Mouse (Mus musculus) forebrain, postnatal 0 days (tissue): ENCODE data around the gene Fndc3b. TPM values are rescaled to one million over a fixed set of nuclear protein-coding genes. Genes with fewer than 3 reads are reported as not detected.

Source experiments
- ATAC-seq: fragments of 200-750 bp; cut with Nextera tagmentation; 2 replicates; pipeline ENCODE4 v1.8.0; 2017; ENCODE audit warnings: mild to moderate bottlenecking, moderate library complexity
- DNase-seq: peaks from one replicate; pipeline ENCODE4 v3.0.0-alpha.2; 2015
- H3K27ac ChIP-seq: fragments of 300-500 bp; sonication (generic); 2 replicates; pipeline ENCODE4 v1.5.1; 2014; ENCODE audit warnings: low read depth, mild to moderate bottlenecking, antibody characterized with exemption, low read length, moderate library complexity, mixed read lengths
- H3K27me3 ChIP-seq: fragments of 300-500 bp; sonication (generic); 2 replicates; pipeline ENCODE4 v1.6.1; 2014; ENCODE audit warnings: mild to moderate bottlenecking, low read length, mixed read lengths; ENCODE audit not compliant: insufficient read depth
- H3K36me3 ChIP-seq: fragments of 300-500 bp; sonication (generic); 2 replicates; pipeline ENCODE4 v1.6.1; 2014; ENCODE audit warnings: mild to moderate bottlenecking, moderate library complexity; ENCODE audit not compliant: insufficient read depth
- H3K4me1 ChIP-seq: fragments of 300-500 bp; sonication (generic); 2 replicates; pipeline ENCODE4 v1.6.1; 2014; ENCODE audit warnings: antibody characterized with exemption; ENCODE audit not compliant: insufficient read depth
- H3K4me2 ChIP-seq: fragments of 300-500 bp; sonication (generic); 2 replicates; pipeline ENCODE4 v1.6.1; 2014; ENCODE audit warnings: low read depth, mild to moderate bottlenecking, moderate library complexity
- H3K4me3 ChIP-seq: fragments of 300-500 bp; sonication (generic); 2 replicates; pipeline ENCODE4 v1.5.1; 2014; ENCODE audit warnings: low read depth, low read length, mixed read lengths
- H3K9ac ChIP-seq: fragments of 300-500 bp; sonication (generic); 2 replicates; pipeline ENCODE4 v1.6.1; 2014; ENCODE audit warnings: mild to moderate bottlenecking
- H3K9me3 ChIP-seq: fragments of 300-500 bp; sonication (generic); 2 replicates; pipeline ENCODE4 v1.6.1; 2016; ENCODE audit warnings: low read length
- CTCF ChIP-seq: sonication (generic); IDR thresholded peaks from 2 replicates; pipeline ENCODE4 v1.5.1; 2016; ENCODE audit warnings: antibody characterized with exemption, control low read depth, low read depth
- WGBS: fragments of 180-500 bp; shearing (Covaris S2); extraction: QIAGEN DNeasy Blood & Tissue Kit; methylation state at CpG from one replicate; pipeline ENCODE4 v1.1.7; 2014; 5-methylcytosine and 5-hydroxymethylcytosine counted together
- polyA plus RNA-seq: library from polyadenylated mRNA; unstranded; fragments of >200 nt; fragmentation: Nextera tagmentation; extraction: Ambion mirVana; gene quantifications from 2 replicates; pipeline ENCODE4 v1.2.1, GENCODE M21; 2015
- total RNA-seq: library from RNA; depleted of rRNA; stranded (reverse); fragments of >200 nt; gene quantifications from 2 replicates; pipeline ENCODE4 v1.2.3, GENCODE M21; 2014

Fndc3b gene
- total and polyA plus RNA-seq, 2 experiments from 2014 or later = 5.7 to 18.3 TPM

DNA sequence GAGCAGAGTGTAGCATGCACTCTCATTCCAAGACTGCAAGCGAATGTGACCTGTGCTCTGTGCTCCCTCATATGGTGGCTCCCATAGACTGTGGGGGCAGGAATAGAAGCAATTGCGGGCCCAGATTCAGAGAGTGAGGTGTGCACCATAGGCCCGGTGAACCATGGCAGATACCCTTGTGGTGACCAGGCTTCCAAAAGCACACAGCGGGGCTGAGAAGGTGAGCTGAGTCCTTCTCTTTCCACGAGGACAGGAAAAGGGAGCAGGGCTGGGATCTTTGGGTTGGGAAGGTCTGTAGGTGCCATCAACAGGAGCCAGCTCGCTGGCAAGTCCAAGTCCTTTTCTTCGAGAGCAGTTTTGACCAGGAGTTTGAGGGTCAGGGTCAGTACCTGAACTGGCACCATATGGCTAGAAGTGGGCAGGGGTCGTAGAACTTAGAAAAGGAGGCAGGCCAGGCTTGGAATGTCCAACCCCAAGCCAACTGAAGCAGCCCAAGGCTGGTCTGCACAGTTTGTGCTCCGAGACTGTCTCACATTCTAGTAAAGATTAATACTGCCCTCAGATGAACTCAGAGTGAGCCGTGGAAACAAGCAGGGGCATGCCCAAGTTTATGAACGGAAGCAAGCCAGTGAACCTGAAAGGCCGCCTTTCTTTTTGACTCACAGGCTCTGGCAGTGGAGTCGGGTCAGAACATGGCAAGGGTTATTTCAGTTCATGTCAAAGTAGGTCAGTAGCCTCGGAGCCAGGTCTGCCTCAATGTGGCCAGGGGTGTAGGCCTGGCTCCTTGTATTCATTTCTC, 237.1 kb downstream of the Fndc3b start:
- Histone ChIP-seq H3K27me3 (no peaks in the 10 kb centered on the region), H3K4me1 (no peaks in the 10 kb centered on the region), H3K9me3 (no peaks in the 10 kb centered on the region), H3K4me2 (no peak overlapping the region), H3K36me3 (no peaks in the 10 kb centered on the region), H3K27ac (no peak overlapping the region), H3K9ac (no peak overlapping the region), H3K4me3 (no peak overlapping the region)
- ATAC-seq (no peak), DNase-seq (no peak)
- 96% methylated on average over 14 of the region's 14 CpGs for WGBS
- no peak for TF ChIP-seq CTCF

DNA sequence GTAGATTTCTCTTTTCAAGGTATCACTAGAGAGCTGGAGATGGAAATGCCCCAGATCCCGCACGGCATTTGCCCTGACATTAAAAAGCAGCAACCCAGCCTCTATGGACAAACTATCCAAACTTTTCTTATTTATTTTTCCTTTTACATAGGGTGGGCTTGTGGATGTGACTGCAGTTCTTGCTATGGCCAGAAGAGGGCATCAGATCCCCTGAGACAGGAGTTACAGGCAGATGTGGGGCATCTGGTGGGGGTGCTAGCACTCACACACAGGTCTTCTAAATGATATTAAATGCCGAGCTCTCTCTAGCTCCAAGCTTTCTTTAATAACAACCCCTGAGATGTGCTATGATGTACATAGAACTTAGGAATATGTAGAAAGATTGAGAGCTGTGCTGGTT, 238.3 kb downstream of the Fndc3b start:
- 97% methylated on average over 3 of the region's 3 CpGs for WGBS
- Histone ChIP-seq H3K4me1 (no peaks in the 10 kb centered on the region), H3K4me2 (no peak overlapping the region), H3K9ac (no peak overlapping the region), H3K9me3 (no peaks in the 10 kb centered on the region), H3K27ac (no peak overlapping the region), H3K36me3 (no peaks in the 10 kb centered on the region; the same call in 1 of the 2 replicates), H3K4me3 (no peak overlapping the region), H3K27me3 (no peaks in the 10 kb centered on the region)
- DNase-seq = no peak
- ATAC-seq = no peak
- TF ChIP-seq CTCF = peak; percentile 40; the same call in 1 of the 2 replicates

DNA sequence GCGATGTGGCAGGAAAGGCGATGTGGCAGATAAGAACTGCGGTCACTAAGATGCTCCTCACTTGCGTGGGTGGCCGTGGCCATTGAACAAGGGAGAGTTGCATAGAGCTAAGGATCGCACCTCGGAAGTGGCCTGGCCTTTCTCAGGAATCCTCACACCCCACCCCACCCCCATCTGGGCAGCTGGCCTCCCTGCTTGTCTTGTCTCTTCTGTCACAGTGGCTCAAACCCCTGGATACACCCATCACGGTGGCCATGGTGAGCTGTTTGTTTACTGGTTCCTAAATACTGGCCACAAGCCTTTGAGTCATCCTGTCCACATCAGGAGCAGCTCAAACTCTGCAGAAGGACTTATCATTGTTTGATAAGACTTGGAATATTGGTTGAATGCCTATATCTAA, 240.3 kb downstream of the Fndc3b start:
- no peaks in the 10 kb centered on the region for H3K27me3 ChIP-seq
- H3K36me3 ChIP-seq = no peaks in the 10 kb centered on the region; the same call in 1 of the 2 replicates
- ATAC-seq = no peak
- no peaks in the 10 kb centered on the region for H3K9me3 ChIP-seq
- no peaks in the 10 kb centered on the region for H3K4me1 ChIP-seq
- H3K27ac ChIP-seq = no peak overlapping the region
- no peak overlapping the region for H3K4me3 ChIP-seq
- DNase-seq = no peak
- no peak overlapping the region for H3K4me2 ChIP-seq
- no peak for TF ChIP-seq CTCF
- WGBS = 89% methylated on average over 8 of the region's 8 CpGs
- H3K9ac ChIP-seq = no peak overlapping the region

DNA sequence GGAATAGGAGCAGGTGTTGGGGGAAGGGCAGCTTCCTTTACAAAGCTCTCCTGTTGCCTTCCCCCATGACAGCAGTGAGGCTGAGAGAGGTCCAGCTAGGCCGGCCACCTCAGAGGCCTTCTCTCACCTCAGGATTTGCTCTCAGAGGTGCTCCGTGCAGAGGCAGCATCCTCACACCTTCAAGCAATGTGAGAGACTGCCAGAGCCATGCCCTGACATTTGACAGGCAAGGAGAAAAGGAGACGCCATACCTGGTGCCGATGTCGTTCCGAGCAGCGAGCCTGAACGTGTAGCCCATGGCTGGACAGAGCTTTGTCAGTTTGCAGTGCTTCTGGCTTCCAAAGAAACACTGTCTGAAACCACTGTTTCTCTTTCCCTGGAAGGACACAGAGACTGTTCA, 241.1 kb downstream of the Fndc3b start:
- 99% methylated on average over 8 of the region's 8 CpGs for WGBS
- H3K36me3 ChIP-seq = no peaks in the 10 kb centered on the region; the same call in 1 of the 2 replicates
- no peak for TF ChIP-seq CTCF
- no peak overlapping the region for H3K4me2 ChIP-seq
- ATAC-seq = no peak
- H3K4me1 ChIP-seq = no peaks in the 10 kb centered on the region
- no peaks in the 10 kb centered on the region for H3K27me3 ChIP-seq
- H3K27ac ChIP-seq = no peak overlapping the region
- DNase-seq = no peak
- H3K9ac ChIP-seq = no peak overlapping the region
- H3K4me3 ChIP-seq = no peak overlapping the region
- H3K9me3 ChIP-seq = no peaks in the 10 kb centered on the region

DNA sequence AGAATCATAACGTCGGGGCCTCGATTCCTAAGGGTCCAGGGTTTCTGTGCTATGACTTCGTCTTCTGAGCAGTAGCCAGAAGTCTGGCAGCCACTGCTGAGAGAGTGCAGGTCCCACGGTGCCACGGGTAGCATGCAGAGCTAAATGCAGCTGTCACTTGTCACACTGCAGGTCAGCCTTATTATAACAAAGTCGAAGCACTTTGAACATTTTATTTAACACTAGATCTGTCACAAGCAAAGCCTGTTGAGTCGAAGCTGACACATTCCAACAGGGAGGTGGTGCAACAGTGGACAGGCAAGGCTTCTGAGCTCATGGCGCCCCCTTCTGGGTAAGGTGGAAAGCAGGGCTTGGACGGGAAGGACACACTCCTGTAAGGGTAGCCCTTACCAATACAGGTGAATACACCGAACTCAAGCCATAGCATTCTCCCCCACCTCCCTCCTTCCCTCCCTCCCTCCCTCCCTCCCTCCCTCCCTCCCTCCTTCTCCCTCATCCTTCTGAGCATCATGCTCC, 243.5 kb downstream of the Fndc3b start:
- Histone ChIP-seq H3K4me1 (no peaks in the 10 kb centered on the region), H3K9ac (no peak overlapping the region), H3K9me3 (no peaks in the 10 kb centered on the region), H3K4me2 (no peak overlapping the region), H3K4me3 (no peak overlapping the region), H3K27ac (no peak overlapping the region), H3K27me3 (no peaks in the 10 kb centered on the region), H3K36me3 (peaks cover 6% of the 10 kb centered on the region; the same call in 1 of the 2 replicates)
- TF ChIP-seq CTCF = peak; percentile 44
- no peak for DNase-seq
- ATAC-seq = no peak
- WGBS = 79% methylated on average over 11 of the region's 11 CpGs

DNA sequence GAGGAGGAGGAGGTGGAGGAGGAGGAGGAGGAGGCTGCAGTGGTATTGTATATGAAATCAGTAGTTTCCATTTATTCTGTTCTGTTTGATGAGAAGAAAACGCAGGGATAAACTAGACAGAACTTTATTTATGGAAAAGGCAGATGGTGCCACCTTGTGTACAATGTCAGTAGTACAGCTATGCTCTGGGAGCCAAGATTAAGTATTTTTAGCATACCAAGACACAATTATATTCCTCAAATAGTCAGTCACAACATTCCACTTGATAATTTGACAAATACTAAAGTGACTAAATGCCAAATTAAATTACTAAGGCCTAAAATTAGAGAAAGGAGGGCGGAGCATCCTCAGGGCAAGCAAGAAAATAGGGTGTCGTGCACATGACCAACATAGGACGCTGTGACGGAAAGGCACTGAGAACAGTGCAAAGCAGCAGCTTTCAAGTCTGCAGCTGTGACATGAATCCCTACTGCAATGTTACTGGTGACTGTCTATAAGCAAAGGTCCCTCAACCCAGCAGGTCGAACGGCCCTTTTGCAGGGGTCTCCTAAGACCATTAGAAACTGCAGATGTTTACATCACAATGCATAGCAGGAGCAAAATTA, 244.7 kb downstream of the Fndc3b start:
- ATAC-seq (peak; percentile 68), DNase-seq (peak; percentile 90)
- H3K4me2 ChIP-seq = no peak overlapping the region
- H3K27me3 ChIP-seq = no peaks in the 10 kb centered on the region
- 70% methylated on average over 7 of the region's 7 CpGs for WGBS
- no peak overlapping the region for H3K27ac ChIP-seq
- no peak overlapping the region for H3K9ac ChIP-seq
- H3K4me3 ChIP-seq = no peak overlapping the region
- H3K9me3 ChIP-seq = no peaks in the 10 kb centered on the region
- TF ChIP-seq CTCF = peak; percentile 83
- peaks cover 6% of the 10 kb centered on the region; the same call in 1 of the 2 replicates for H3K36me3 ChIP-seq
- no peaks in the 10 kb centered on the region for H3K4me1 ChIP-seq

DNA sequence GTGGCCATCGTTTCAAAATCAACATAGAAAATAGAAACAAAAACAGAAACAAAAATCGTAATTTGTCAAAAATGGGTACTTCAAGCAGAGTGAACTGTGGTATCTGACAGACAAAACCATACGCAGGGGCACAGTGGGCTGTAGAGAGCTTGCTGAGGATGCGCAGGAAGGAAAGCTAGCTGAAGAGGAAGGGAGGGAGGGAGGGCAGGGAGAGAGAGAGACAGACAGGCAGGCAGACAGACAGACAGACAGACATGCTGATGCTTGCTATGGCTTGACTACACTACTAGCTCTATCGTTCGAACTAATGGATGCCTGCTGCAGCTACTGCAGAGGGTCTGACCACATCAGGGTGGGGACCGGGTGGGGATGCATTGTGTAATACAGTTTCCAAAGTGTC, 247.7 kb downstream of the Fndc3b start:
- ATAC-seq (no peak), DNase-seq (no peak)
- Histone ChIP-seq H3K27ac (no peak overlapping the region), H3K27me3 (no peaks in the 10 kb centered on the region), H3K4me1 (no peaks in the 10 kb centered on the region), H3K9ac (no peak overlapping the region), H3K4me2 (no peak overlapping the region), H3K36me3 (peaks cover 12% of the 10 kb centered on the region; the same call in 1 of the 2 replicates), H3K9me3 (no peaks in the 10 kb centered on the region), H3K4me3 (no peak overlapping the region)
- TF ChIP-seq CTCF = no peak
- WGBS = 91% methylated on average over 7 of the region's 7 CpGs
